Mouse (Mus musculus) heart, postnatal 0 days (tissue): ENCODE results near the gene Utp15.

Experiments
- CTCF ChIP-seq: IDR thresholded peaks from 2 replicates; pipeline ENCODE4 v1.5.1; 2016; ENCODE audit warnings: antibody characterized with exemption, control low read depth, low read depth
- EP300 ChIP-seq: IDR thresholded peaks from 2 replicates; pipeline ENCODE4 v1.6.1; 2016; ENCODE audit warnings: antibody characterized with exemption, low read depth

GRCm38 (mm10) chr13:98306852-98307475 lies 44.1 kb upstream of the Utp15 start:
- TF ChIP-seq CTCF (no peak), EP300 (no peak)
